Mouse (Mus musculus): Measurements from ENCODE around the gene Trpm8.

- no peak for TF ChIP-seq GATA1 (IDR thresholded peaks at IDR 0.05; ENCODE audit: low read length)
- TF ChIP-seq TAL1 (IDR thresholded peaks at IDR 0.05; ENCODE audit: low read length): no peak
These were observed 145.5 kb downstream of the Trpm8 start for GRCm38 (mm10) chr1:88422846-88423395.
